Mouse (Mus musculus) cerebellum, postnatal 25 days (tissue): ENCODE data around the gene Smim8.

Experiments
- DNase-seq, 2 experiments: peaks; one replicate each; pipeline ENCODE4 v3.0.0; 2021; ENCODE audit warnings: mixed read lengths in 2 of 2

The Smim8 gene

DNA sequence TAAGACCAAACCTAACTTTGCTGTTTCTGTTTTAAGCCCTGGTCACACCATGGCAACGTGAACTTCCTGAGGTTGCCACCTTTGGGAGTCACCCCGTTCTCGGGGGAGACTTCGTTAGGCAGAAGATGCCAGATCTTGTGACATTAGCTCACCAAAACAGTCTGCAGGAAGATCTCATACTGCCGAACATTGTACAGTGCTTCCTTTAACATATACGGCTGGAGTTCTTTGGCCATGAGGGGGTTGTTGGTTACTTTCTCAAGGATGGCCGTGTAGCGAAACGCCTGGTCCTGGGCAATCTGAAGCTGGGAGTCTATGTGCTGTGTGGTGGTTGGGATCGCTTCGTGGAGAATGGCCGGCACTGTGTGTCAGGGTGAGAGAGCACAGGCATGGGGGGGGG lies 58.8 kb downstream of the Smim8 start:
- no peak for DNase-seq
